Mouse (Mus musculus) neural tube, embryonic 12.5 days (tissue): ENCODE measurements around the gene Eif1ad. TPM values are rescaled to one million over a fixed set of nuclear protein-coding genes. Genes with fewer than 3 reads are reported as not detected.
A peak's percentile ranks its signal among the peaks of the same experiment; 100 is the strongest.
"Not testable (repeated sequence)": the region's sequence is repeated elsewhere in the genome, so short reads cannot be mapped to it uniquely, and the experiment has no call there.

Source experiments
- ATAC-seq: fragments of 200-750 bp; cut with Nextera tagmentation; 2 replicates; pipeline ENCODE4 v1.8.0; 2017; ENCODE audit warnings: low read depth, mild to moderate bottlenecking, moderate TSS enrichment, moderate library complexity; ENCODE audit not compliant: low FRiP score
- H3K27ac ChIP-seq: fragments of 300-500 bp; sonication (generic); 2 replicates; pipeline ENCODE4 v1.5.1; 2016
- H3K27me3 ChIP-seq: fragments of 300-500 bp; sonication (generic); replicated peaks from 2 replicates; pipeline ENCODE4 v1.6.1; 2016; ENCODE audit warnings: mild to moderate bottlenecking
- H3K36me3 ChIP-seq: fragments of 300-500 bp; sonication (generic); 2 replicates; pipeline ENCODE4 v1.6.1; 2016; ENCODE audit warnings: mild to moderate bottlenecking
- H3K4me1 ChIP-seq: fragments of 300-500 bp; sonication (generic); 2 replicates; pipeline ENCODE4 v1.6.1; 2016
- H3K4me2 ChIP-seq: fragments of 300-500 bp; sonication (generic); replicated peaks from 2 replicates; pipeline ENCODE4 v1.6.1; 2016; ENCODE audit warnings: mild to moderate bottlenecking
- H3K4me3 ChIP-seq: fragments of 300-500 bp; sonication (generic); 2 replicates; pipeline ENCODE4 v1.5.1; 2016
- H3K9ac ChIP-seq: fragments of 300-500 bp; sonication (generic); 2 replicates; pipeline ENCODE4 v1.6.1; 2016; ENCODE audit warnings: mild to moderate bottlenecking
- H3K9me3 ChIP-seq: fragments of 300-500 bp; sonication (generic); 2 replicates; pipeline ENCODE4 v1.6.1; 2016; ENCODE audit warnings: mild to moderate bottlenecking
- WGBS: fragments of 180-500 bp; shearing (Covaris S2); methylation state at CpG from one replicate; pipeline ENCODE4 v1.1.7; 2016; 5-methylcytosine and 5-hydroxymethylcytosine counted together
- polyA plus RNA-seq: library from polyadenylated mRNA; unstranded; fragments of >200 nt; fragmentation: Nextera tagmentation; extraction: Ambion mirVana; gene quantifications from 2 replicates; pipeline ENCODE4 v1.2.1, GENCODE M21; 2016

The Eif1ad gene
- polyA plus RNA-seq = 69.7 and 70.9 TPM in 2 replicates

DNA sequence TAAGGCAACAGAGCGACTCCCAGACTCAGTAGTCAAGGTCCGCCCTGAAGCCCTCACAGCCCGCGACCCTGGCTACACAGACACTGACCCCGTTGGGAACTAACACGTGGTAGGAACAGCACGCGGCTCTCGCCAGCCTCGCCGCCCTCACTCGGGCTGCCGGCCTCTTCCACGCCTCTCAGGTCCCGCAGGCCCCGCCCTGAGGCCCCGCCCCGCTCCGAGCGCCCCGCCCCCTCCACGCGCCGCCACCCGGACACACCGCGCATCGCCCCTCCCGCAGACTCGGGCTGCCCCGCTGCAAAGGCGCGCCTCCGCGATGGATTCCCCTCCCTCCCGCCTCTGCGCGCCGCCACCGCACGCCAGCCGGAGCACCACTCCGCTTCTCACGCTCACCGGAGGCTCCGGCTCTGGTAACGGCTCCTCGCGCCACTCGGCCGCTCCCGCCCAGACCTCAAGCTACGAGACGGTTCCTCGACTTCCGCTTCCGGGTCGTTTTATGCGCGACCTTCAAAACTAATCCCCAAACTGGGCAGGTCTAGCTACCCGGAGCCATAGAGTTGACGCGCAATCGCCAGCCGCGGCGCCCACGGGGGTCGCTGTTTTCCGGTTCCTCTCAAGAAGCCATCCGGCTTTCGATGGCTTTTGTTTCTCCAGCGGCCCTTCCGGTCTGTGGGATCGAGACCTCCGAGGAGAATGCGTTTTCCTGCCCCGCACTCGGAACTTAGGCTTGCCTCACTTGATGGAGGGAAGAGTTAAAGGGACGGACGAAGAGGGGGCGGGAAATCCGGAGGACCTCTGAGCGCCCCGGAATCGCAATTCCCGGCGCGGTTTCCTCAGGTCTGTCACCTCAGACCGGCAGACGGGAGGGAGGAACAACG is at the start of gene Eif1ad:
Gene Eif1ad (plus strand): TSS at position 567 of the 878 bp plus-strand sequence.
- peak within 1 kb of the TSS; percentile 86 for H3K9ac ChIP-seq
- H3K27ac ChIP-seq = peak within 1 kb of the TSS; percentile 54
- ATAC-seq = peak; percentile 96
- H3K27me3 ChIP-seq = no peaks in the 10 kb centered on the region
- peaks cover 45% of the 10 kb centered on the region for H3K36me3 ChIP-seq
- H3K9me3 ChIP-seq = no peaks in the 10 kb centered on the region
- WGBS = under 1% methylated on average over 89 of the region's 92 CpGs
- peaks cover 22% of the 10 kb centered on the region for H3K4me1 ChIP-seq
- H3K4me2 ChIP-seq = peak within 1 kb of the TSS; percentile 90
- H3K4me3 ChIP-seq = peak within 1 kb of the TSS; percentile 90

DNA sequence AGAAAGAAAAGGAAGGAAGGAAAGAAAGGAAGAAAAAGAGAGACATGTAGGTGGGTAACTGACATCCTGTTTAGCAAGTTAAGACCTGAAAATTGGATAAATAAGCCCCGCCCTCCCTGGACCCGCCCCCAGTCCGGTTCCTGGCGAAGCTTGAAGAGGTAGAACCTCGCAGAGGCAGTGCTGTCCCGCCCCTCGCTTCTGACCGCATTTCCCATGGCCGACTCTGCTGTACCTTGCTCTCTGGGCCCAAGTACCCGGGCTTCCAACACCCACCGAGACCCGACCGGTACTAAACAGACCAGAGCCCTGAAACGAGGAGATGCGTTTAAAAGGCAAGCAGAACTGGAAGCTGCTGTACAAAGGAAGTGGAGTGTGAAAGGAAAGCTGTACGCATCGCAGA is 42.7 kb upstream of the Eif1ad start:
- ATAC-seq = no peak
- Histone ChIP-seq H3K9ac (no peak overlapping the region), H3K4me3 (no peak overlapping the region), H3K27me3 (no peaks in the 10 kb centered on the region), H3K4me1 (no peaks in the 10 kb centered on the region), H3K27ac (no peak overlapping the region), H3K36me3 (no peaks in the 10 kb centered on the region), H3K4me2 (no peak overlapping the region), H3K9me3 (no peaks in the 10 kb centered on the region)
- WGBS = 65% methylated on average over 17 of the region's 17 CpGs

DNA sequence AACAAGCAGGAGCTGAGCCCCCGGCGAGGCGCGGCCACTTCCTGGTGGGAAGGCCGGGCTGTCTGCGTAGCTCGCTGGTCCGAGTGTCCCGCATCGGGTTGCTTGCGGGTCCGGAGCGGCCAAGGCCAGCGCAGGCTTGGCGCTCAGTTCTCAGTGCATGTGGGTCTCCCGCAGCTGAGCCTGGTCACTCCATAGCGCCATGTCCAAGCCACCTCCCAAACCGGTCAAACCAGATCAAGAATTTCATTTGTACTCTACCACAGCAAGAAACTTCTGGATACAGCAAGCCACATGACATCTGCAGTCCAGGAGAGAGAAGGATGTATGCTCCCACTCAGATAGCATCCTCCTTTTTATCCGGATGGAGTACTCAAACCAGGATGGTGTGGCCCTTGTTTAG is 38.6 kb upstream of the Eif1ad start:
- ATAC-seq = no peak
- Histone ChIP-seq H3K9me3 (no peaks in the 10 kb centered on the region), H3K4me1 (no peaks in the 10 kb centered on the region), H3K4me3 (no peak overlapping the region), H3K27ac (no peak overlapping the region), H3K4me2 (no peak overlapping the region), H3K9ac (no peak overlapping the region), H3K36me3 (no peaks in the 10 kb centered on the region), H3K27me3 (no peaks in the 10 kb centered on the region)
- WGBS = 80% methylated on average over 19 of the region's 19 CpGs

DNA sequence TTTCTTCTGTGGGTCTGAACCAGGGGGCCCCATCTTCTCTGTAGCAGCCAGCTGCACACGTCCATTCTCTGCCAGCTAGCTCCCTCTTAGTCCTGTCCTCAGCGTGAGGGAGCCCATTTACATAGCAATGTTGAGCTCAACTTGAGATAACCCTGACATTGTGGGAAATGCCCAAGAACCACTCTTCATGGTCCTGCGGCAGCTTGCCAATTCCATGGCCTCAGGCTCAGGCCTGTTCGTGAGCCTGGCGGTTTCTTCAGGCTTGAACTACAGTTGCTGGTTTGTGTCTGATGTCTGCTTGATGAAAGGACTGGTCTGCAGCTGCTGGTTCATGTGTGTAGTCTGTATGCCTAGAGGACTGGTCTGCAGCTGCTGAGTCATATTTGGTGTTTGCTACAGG is 31.8 kb upstream of the Eif1ad start:
- Histone ChIP-seq H3K9ac (no peak overlapping the region), H3K27me3 (no peaks in the 10 kb centered on the region), H3K27ac (no peak overlapping the region), H3K4me3 (no peak overlapping the region), H3K4me1 (no peaks in the 10 kb centered on the region), H3K9me3 (no peaks in the 10 kb centered on the region), H3K4me2 (no peak overlapping the region), H3K36me3 (no peaks in the 10 kb centered on the region)
- 81% methylated on average over 5 of the region's 5 CpGs for WGBS
- no peak for ATAC-seq

DNA sequence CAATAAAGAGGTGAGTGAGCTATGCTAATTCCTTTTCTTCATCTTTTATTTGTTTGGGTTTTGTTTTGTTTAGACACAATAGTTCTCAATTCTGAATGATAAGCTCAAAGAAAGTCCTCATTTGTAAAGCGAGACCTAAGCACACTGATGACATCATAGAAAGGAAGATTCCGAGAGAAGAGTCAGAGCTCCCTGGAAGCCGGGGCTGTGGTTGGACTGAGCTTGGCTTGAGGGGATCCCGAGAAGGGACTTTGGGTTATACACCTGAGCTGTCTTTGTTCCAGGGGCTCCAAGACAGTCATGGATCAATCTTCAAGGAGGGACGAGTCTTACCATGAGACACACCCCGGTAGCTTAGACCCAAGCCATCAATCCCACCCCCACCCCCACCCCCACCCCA is 31.1 kb upstream of the Eif1ad start, which contains the start of gene Catsper1:
Gene Catsper1 (plus strand): TSS at position 301 of the 400 bp plus-strand sequence.
- WGBS = 86% methylated on average over 6 of the region's 6 CpGs
- no peaks in the 10 kb centered on the region for H3K4me1 ChIP-seq
- no peak for ATAC-seq

DNA sequence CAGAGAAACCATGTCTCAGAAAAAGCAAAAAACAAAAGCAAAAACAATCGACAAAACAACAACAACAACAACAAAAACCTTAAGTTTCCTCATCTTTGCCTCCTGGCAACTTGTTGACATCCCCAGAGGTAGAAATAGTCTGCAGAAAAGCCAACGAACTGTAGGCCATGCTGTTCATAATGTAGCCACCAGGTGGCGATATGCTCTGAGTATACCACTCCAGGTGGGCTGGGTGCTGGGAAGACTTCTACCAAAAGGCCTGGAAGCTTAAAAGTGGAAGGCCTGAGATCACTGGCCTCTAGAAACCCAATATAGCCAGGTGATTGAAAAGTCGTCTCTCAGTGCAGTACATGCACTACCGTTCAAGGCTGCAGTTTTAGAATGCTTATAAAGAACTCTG is 28.6 kb upstream of the Eif1ad start:
- no peaks in the 10 kb centered on the region for H3K9me3 ChIP-seq
- no peak overlapping the region for H3K9ac ChIP-seq
- no peak overlapping the region for H3K4me3 ChIP-seq
- no peak overlapping the region for H3K4me2 ChIP-seq
- no peaks in the 10 kb centered on the region for H3K27me3 ChIP-seq
- 21% methylated on average over 5 of the region's 5 CpGs for WGBS
- H3K4me1 ChIP-seq = no peaks in the 10 kb centered on the region
- no peaks in the 10 kb centered on the region for H3K36me3 ChIP-seq
- no peak for ATAC-seq
- no peak overlapping the region for H3K27ac ChIP-seq

More for the DNA sequence above, 31.1 kb upstream of the Eif1ad start, which contains the start of gene Catsper1:
- Histone ChIP-seq H3K27ac (no peak within 1 kb of the TSS), H3K9me3 (no peaks in the 10 kb centered on the region), H3K4me2 (no peak within 1 kb of the TSS), H3K4me3 (no peak within 1 kb of the TSS), H3K36me3 (no peaks in the 10 kb centered on the region), H3K9ac (no peak within 1 kb of the TSS), H3K27me3 (no peaks in the 10 kb centered on the region)

DNA sequence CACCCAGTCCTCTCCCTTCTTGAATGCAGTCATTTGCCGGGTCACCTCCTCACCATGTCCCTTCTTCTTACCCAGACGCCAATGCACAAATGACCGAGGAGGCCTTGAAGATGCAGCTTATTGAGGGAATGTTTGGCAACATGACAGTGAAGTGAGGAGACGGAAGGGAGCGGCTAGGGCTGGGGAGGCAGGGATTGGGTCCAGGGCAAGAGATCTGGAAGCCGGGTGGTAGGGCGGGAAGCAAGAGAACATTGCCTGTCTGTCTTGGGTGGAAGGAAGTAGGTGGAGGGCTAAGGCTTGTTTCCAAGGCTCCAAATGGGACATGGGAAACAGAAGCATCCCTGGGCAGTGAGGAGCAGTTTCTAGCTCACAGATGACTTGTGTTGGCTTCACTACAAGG is 25.2 kb upstream of the Eif1ad start:
- Histone ChIP-seq H3K4me3 (no peak overlapping the region), H3K4me2 (no peak overlapping the region), H3K4me1 (no peaks in the 10 kb centered on the region), H3K9ac (no peak overlapping the region), H3K9me3 (no peaks in the 10 kb centered on the region), H3K27me3 (no peaks in the 10 kb centered on the region), H3K27ac (no peak overlapping the region), H3K36me3 (no peaks in the 10 kb centered on the region)
- 94% methylated on average over 7 of the region's 7 CpGs for WGBS
- no peak for ATAC-seq

DNA sequence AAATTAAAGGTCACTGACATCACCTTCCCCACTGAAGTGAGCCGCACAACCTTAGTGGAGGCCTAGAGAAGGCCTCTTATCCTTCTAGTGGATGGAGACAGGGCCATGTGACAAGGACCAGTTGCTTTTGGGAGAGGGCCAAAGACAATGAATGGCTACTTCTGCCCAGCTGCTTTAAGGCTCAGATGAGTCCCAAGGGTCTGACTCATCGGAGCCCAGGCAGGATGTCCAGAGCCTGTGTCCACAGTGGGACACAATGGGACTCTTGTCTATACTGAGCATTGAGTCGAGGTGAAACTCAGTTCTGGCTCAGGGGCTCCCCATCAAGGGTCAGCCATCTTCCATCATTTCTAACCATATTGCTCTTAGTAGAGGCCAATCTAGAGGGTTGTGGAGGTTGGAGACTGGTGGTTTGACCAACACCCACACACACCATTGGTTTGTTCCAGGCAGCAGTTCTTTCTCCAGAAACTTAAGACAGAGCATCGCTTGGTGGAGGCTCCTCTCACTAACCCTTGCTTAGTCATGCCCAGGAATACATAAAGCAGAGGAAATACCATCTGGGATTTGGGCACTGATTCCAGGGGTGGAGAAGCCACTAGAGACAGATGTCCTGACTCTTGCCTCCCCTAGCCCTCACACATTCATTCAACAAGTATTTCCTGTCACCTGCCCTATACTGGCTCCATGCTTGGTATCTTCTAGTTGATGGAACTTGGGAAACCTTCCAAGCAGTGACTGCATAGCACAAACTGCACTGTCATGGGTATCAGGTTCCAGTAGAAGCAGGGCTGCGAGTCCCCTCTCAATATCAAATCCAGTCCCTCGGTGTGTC is 21.0 kb upstream of the Eif1ad start:
- Histone ChIP-seq H3K4me2 (no peak overlapping the region), H3K4me3 (no peak overlapping the region), H3K9ac (no peak overlapping the region), H3K27ac (no peak overlapping the region), H3K9me3 (no peaks in the 10 kb centered on the region), H3K4me1 (peaks cover 6% of the 10 kb centered on the region), H3K27me3 (no peaks in the 10 kb centered on the region), H3K36me3 (no peaks in the 10 kb centered on the region)
- WGBS = 77% methylated on average over 6 of the region's 6 CpGs
- no peak for ATAC-seq

DNA sequence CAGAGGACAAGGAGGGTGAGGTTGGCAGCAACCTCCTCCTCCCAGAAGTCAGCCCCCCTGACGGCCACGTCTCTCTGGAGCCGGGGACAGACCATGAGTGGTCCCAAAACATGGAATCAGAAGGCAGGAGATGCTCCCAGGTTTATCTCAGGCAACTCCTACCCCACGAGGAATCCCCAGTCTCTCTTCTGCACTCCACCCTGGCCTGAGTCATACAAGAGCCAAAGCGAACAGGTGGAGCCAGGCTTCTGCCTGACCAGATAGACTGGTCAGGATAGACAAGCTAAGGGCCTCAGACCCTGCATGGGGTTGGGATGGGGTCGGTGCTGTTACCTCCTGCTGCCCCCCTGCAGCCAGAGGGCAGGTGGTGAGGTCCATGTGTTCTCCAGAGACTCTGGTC is 18.5 kb upstream of the Eif1ad start:
- H3K9ac ChIP-seq = no peak overlapping the region
- H3K27me3 ChIP-seq = no peaks in the 10 kb centered on the region
- no peak overlapping the region for H3K4me2 ChIP-seq
- H3K36me3 ChIP-seq = no peaks in the 10 kb centered on the region
- peaks cover 6% of the 10 kb centered on the region for H3K4me1 ChIP-seq
- H3K9me3 ChIP-seq = no peaks in the 10 kb centered on the region
- no peak overlapping the region for H3K4me3 ChIP-seq
- 78% methylated on average over 6 of the region's 6 CpGs for WGBS
- no peak for ATAC-seq
- no peak overlapping the region for H3K27ac ChIP-seq

DNA sequence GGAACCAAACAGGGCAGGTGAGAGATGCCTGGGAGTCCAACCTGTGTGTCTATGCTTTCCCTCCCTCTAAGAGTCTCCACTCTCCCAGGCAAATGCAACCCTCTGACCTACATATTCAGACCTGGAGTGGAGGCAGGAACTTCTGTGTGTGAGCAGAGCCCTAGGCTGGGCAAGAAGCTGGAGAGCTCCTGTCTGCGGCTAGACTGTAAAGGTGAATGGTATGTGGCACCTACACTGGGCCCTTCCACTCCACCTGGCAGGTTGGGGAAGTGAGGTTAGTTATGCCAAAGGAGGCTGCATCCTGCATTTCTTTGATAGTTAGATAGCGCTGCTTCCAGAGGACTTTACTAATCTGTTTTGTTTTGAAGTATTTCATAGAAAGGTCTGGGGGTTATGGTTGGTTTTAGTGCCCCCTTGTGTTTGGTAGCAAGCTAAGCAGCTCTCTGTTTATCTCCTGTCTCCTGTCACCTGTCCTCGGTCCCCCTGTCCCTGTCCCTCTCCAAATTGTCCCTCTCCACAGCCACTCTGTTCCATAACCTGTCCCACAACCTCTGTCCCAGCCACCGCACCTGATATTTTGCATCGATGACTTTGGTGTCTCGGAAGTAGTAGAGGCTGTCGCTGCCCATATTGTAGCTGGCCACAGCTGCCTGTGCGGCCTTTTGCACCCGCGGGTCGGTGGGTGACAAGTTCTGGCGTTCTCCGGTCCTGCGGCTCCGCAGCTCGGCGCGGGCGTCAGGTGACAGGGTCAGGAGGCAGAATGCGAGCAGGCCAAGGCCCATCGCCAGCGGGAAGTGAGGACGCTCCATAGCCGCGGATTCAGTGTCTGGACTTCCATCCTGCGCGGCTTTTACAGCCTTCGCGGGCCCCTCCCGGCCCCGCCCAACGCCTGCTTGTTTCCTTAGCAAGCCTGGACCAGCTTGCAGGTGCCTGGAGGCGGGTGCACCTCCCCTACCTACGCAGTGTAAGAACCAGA is 17.7 kb upstream of the Eif1ad start:
- Histone ChIP-seq H3K4me1 (peaks cover 6% of the 10 kb centered on the region), H3K27me3 (no peaks in the 10 kb centered on the region), H3K4me3 (peak overlapping the region; percentile 38), H3K27ac (no peak overlapping the region), H3K36me3 (no peaks in the 10 kb centered on the region), H3K9ac (peak overlapping the region; percentile 70), H3K4me2 (peak overlapping the region; percentile 78), H3K9me3 (no peaks in the 10 kb centered on the region)
- no peak for ATAC-seq
- WGBS = 7% methylated on average over 34 of the region's 34 CpGs

DNA sequence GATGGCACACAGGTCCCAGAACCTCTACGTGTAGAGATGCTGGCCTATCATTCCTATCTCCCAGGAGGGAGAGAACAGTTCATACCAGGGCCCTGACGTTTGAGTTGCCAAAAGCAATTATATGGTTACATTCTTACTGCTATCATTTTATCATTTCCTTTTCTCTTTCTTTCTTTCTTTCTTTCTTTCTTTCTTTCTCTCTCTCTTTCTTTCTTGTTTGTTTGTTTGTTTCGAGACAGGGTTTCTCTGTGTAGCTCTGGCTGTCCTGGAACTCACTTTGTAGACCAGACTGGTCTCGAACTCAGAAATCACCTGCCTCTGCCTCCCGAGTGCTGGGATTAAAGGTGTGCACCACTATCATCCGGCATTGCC is 17.1 kb upstream of the Eif1ad start, which contains the start of gene Cst6:
Gene Cst6 (minus strand): TSS at position 73 of the 372 bp plus-strand sequence.
- not testable (repeated sequence) for H3K9me3 ChIP-seq, H3K36me3 ChIP-seq, H3K27ac ChIP-seq, ATAC-seq, H3K4me1 ChIP-seq, H3K27me3 ChIP-seq
- peak within 1 kb of the TSS; percentile 38 for H3K4me3 ChIP-seq
- 64% methylated on average over 6 of the region's 6 CpGs for WGBS
- H3K4me2 ChIP-seq = peak within 1 kb of the TSS; percentile 78
- peak within 1 kb of the TSS; percentile 70 for H3K9ac ChIP-seq
